In the genomic region with DNA sequence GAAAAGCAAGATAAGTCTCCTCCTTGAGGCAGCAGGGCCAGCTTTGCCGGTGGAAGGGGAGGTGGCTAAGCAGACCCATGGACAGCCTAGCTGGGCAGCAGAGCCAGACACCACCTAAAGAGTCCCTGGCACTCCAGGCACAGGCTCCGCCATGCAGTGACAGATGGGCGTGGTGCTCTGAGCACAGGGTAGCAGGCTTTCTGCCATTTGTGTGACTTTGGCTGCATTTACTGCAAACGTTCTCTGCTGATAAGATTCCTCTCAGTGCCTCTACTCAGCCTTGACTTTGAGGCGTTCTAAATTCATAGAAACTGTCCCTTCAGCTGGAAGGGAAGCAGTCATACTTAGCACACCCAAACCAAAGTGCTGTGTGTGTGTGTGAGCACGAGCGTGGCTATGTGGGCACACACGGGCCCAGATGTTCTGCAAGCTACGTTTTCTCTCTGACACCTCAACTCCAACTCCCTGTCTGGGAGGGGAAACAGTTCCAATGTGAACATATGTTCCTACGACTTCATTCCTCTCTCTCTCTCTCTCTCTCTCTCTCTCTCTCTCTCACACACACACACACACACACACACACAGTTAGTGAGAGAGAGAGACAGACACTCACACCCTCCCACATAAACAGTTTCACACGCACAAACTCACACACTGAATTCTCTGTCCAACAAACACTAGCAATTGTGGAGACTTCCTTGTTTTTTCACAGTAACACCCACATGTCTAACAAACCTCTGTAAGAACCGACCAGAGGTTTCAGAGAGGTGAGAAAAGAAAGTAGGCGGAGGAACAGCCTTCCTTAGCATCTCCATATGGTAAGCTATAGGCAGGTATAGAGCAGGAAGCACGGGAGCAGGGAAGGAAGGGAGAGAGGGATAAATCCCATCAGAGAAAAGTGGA, we compare ENCODE assay signal across 12 mouse cellular contexts. TPM values are rescaled to one million over a fixed set of nuclear protein-coding genes. Genes with fewer than 3 reads are reported as not detected.
DNase-seq lines count a peak whose midpoint lies in the region; TF ChIP-seq lines count a peak whose summit lies in the region.
"Had no signal": no experiment of that assay in that cellular context is flagged by ENCODE, and none has a peak within 500 bp of the region (broad histone marks: within the 10 kb centered on the region; RNA-seq: fewer than 3 reads in every experiment).

No protein-coding gene starts in this region.

- H3K27me3 ChIP-seq in kidney, adult 2 months (replicated peaks; ENCODE audit: control insufficient read depth, insufficient read depth, low read length), result no peaks in the 10 kb centered on the region
- H3K27me3 ChIP-seq: kidney, embryonic 15.5 days had no signal

- no peak for TF ChIP-seq CTCF in brain, embryonic 14.5 days (IDR thresholded peaks at IDR 0.05; ENCODE audit: borderline replicate concordance, extremely low read depth, insufficient read depth, insufficient read length)
- TF ChIP-seq CTCF in kidney, adult 2 months (conservative IDR thresholded peaks at IDR 0.05; ENCODE audit: insufficient read depth, insufficient read length, low read depth, low read length), result no peak

- peak; percentile 93 for DNase-seq in heart, adult 11 months
- no peak for DNase-seq in heart, postnatal 25 days (ENCODE audit: low spot score)
- peak; percentile 23 for DNase-seq in brain, embryonic 14.5 days (ENCODE audit: low read depth)
- DNase-seq in cerebellum, postnatal 36 days, result peak; percentile 56 to 61
- DNase-seq in heart, postnatal 4 days, result peak; percentile 40
- no peak for DNase-seq in adrenal gland, postnatal 25 days
- DNase-seq in retina, embryonic 14.5 days (ENCODE audit: low spot score), result no peak
- no peak for DNase-seq in kidney, adult 2 months
- DNase-seq: lung, postnatal 36 days had no signal

- no peak for TF ChIP-seq POLR2A in brain, embryonic 14.5 days (IDR thresholded peaks at IDR 0.05; ENCODE audit: borderline replicate concordance, extremely low read depth, insufficient read depth, insufficient read length, poor library complexity, severe bottlenecking)
- no peak for TF ChIP-seq POLR2A in kidney, adult 2 months (IDR thresholded peaks at IDR 0.05; ENCODE audit: low read depth, low read length)

- H3K36me3 ChIP-seq in kidney, adult 2 months (ENCODE audit: control insufficient read depth, insufficient read depth, low read length), result no peaks in the 10 kb centered on the region

- intact Hi-C loops in heart, postnatal 25 days (cut with DNase I), result no loop called here

- H3K4me1 ChIP-seq in kidney, adult 2 months (ENCODE audit: control insufficient read depth, insufficient read depth, low read length), result no peaks in the 10 kb centered on the region

- WGBS in kidney, adult 2 months, result 87% methylated on average over 14 of the region's 14 CpGs

- no peak overlapping the region for H3K27ac ChIP-seq in kidney, adult 2 months (ENCODE audit: insufficient read depth, low read depth, low read length)
- H3K27ac ChIP-seq: kidney, embryonic 15.5 days had no signal

- H3K4me3 ChIP-seq in kidney, adult 2 months (ENCODE audit: insufficient read depth, low read depth, low read length), result no peak overlapping the region
- H3K4me3 ChIP-seq: erythroblast, embryonic 14.5 days; kidney, embryonic 15.5 days had no signal

RNA-seq across cellular contexts. Expression of a gene that starts 7.1 kb away (rescaled TPM):
- total RNA-seq in heart, postnatal 25 days (2021), result under 1 TPM; 0.62 to 0.64 TPM
- 48.1 and 66.0 TPM in 2 replicates for polyA plus RNA-seq in brain, embryonic 14.5 days (2012; rRNA removed)
- total RNA-seq in heart, postnatal 4 days (2021), result 10 to 100 TPM; 31.5 to 31.9 TPM
- total RNA-seq in adrenal gland, postnatal 25 days (2021), result 0.48 and 0.49 TPM in 2 replicates
- polyA plus RNA-seq in kidney, adult 2 months (2012; rRNA removed), result 0.15 and 0.22 TPM in 2 replicates
- total RNA-seq: hematopoietic stem cell, adult 5-6 weeks had no signal

RNA-seq across cellular contexts. Expression of a gene that starts 47.0 kb away (rescaled TPM):
- total RNA-seq in heart, postnatal 25 days (2021), result 10 to 100 TPM; 26.6 to 28.3 TPM
- 51.8 and 63.2 TPM in 2 replicates for polyA plus RNA-seq in brain, embryonic 14.5 days (2012; rRNA removed)
- 10 to 100 TPM; 31.1 to 38.1 TPM for total RNA-seq in heart, postnatal 4 days (2021)
- total RNA-seq in adrenal gland, postnatal 25 days (2021), result 44.3 and 56.8 TPM in 2 replicates
- polyA plus RNA-seq in kidney, adult 2 months (2012; rRNA removed), result 26.6 and 29.6 TPM in 2 replicates

RNA-seq across cellular contexts. Expression of a gene that starts 54.0 kb away (rescaled TPM):
- total RNA-seq in heart, postnatal 25 days (2021), result 1 to 10 TPM; 5.3 to 5.5 TPM
- 24.6 and 25.0 TPM in 2 replicates for polyA plus RNA-seq in brain, embryonic 14.5 days (2012; rRNA removed)
- total RNA-seq in heart, postnatal 4 days (2021), result 10 to 100 TPM; 12.6 to 13.0 TPM
- 14.7 and 15.0 TPM in 2 replicates for total RNA-seq in adrenal gland, postnatal 25 days (2021)
- 10.8 and 16.1 TPM in 2 replicates for polyA plus RNA-seq in kidney, adult 2 months (2012; rRNA removed)

Comparison
In these comparisons a context has a peak if more than half of its experiments do, and no peak if none do; other contexts are left out.
1. DNase-seq: peak in heart, adult 11 months (single experiment), brain, embryonic 14.5 days (single experiment), cerebellum, postnatal 36 days (2 of 2) and heart, postnatal 4 days (single experiment); none in heart, postnatal 25 days (single experiment), adrenal gland, postnatal 25 days (single experiment), retina, embryonic 14.5 days (single experiment) and kidney, adult 2 months (single experiment).
2. RNA of a gene that starts 7.1 kb away (total RNA-seq): 31.5 to 31.9 TPM in heart, postnatal 4 days; 0.62 to 0.64 TPM in heart, postnatal 25 days and 0.48 to 0.49 TPM in adrenal gland, postnatal 25 days; every median in the first group is over 10 times any median in the second.